Comparison of ENCODE assay signal across 26 mouse cellular contexts in genomic region chr5:24801841-24802624, GRCm38 (mm10). TPM values are rescaled to one million over a fixed set of nuclear protein-coding genes. Genes with fewer than 3 reads are reported as not detected.
DNase-seq lines count a peak whose midpoint lies in the region; ATAC-seq lines count a peak whose summit lies in the region.
"Had no signal": no experiment of that assay in that cellular context is flagged by ENCODE, and none has a peak within 500 bp of the region (broad histone marks: within the 10 kb centered on the region; RNA-seq: fewer than 3 reads in every experiment).

No protein-coding gene starts in this region.

- no peak overlapping the region for H3K9ac ChIP-seq in embryonic facial prominence, embryonic 12.5 days
- H3K9ac ChIP-seq in limb, embryonic 12.5 days (replicated peaks): no peak overlapping the region
- no peak overlapping the region for H3K9ac ChIP-seq in intestine, embryonic 16.5 days (ENCODE audit: low read depth, low read length)
- H3K9ac ChIP-seq: kidney, embryonic 15.5 days; lung, embryonic 15.5 days; midbrain, embryonic 15.5 days; neural tube, embryonic 12.5 days had no signal

- no peak overlapping the region for H3K4me3 ChIP-seq in embryonic facial prominence, embryonic 12.5 days
- no peak overlapping the region for H3K4me3 ChIP-seq in embryonic facial prominence, embryonic 10.5 days
- H3K4me3 ChIP-seq in limb, embryonic 12.5 days (replicated peaks): no peak overlapping the region
- H3K4me3 ChIP-seq in limb, embryonic 10.5 days: no peak overlapping the region
- H3K4me3 ChIP-seq in intestine, embryonic 16.5 days (ENCODE audit: low read length): no peak overlapping the region
- H3K4me3 ChIP-seq: forebrain, embryonic 10.5 days; kidney, embryonic 15.5 days; lung, embryonic 15.5 days; midbrain, embryonic 15.5 days; neural tube, embryonic 12.5 days had no signal

- H3K27me3 ChIP-seq in embryonic facial prominence, embryonic 12.5 days: no peaks in the 10 kb centered on the region
- no peaks in the 10 kb centered on the region for H3K27me3 ChIP-seq in embryonic facial prominence, embryonic 10.5 days (replicated peaks; ENCODE audit: low read depth, poor library complexity, severe bottlenecking)
- H3K27me3 ChIP-seq in limb, embryonic 12.5 days: no peaks in the 10 kb centered on the region
- no peaks in the 10 kb centered on the region for H3K27me3 ChIP-seq in limb, embryonic 10.5 days (ENCODE audit: low read depth, poor library complexity, severe bottlenecking)
- no peaks in the 10 kb centered on the region for H3K27me3 ChIP-seq in intestine, embryonic 16.5 days (replicated peaks; ENCODE audit: control insufficient read depth, insufficient read depth, low read length)
- H3K27me3 ChIP-seq: kidney, embryonic 15.5 days; lung, embryonic 15.5 days; midbrain, embryonic 15.5 days; neural tube, embryonic 12.5 days had no signal

- 0 out of 2 replicates have a peak overlapping the region, but pooled peaks have one; percentile 19 for H3K27ac ChIP-seq in embryonic facial prominence, embryonic 12.5 days
- no peak overlapping the region for H3K27ac ChIP-seq in embryonic facial prominence, embryonic 10.5 days (replicated peaks)
- H3K27ac ChIP-seq in limb, embryonic 12.5 days: 0 out of 2 replicates have a peak overlapping the region, but pooled peaks have one; percentile 26
- H3K27ac ChIP-seq in limb, embryonic 10.5 days: no peak overlapping the region
- 0 out of 2 replicates have a peak overlapping the region, but pooled peaks have one; percentile 1 for H3K27ac ChIP-seq in intestine, embryonic 16.5 days (ENCODE audit: low read length)
- H3K27ac ChIP-seq: forebrain, embryonic 10.5 days; kidney, embryonic 15.5 days; lung, embryonic 15.5 days; midbrain, embryonic 15.5 days; neural tube, embryonic 12.5 days had no signal

- no peak for ATAC-seq in embryonic facial prominence, embryonic 12.5 days (ENCODE audit: insufficient number of reproducible peaks, insufficient read depth, low FRiP score, low TSS enrichment)
- no peak for ATAC-seq in limb, embryonic 12.5 days (ENCODE audit: insufficient number of reproducible peaks, insufficient read depth, low FRiP score, low TSS enrichment, low read depth)
- ATAC-seq in intestine, embryonic 16.5 days: peak; percentile 85
- ATAC-seq in megakaryocyte-erythroid progenitor cell, adult 5-6 weeks (replicated peaks; ENCODE audit: low FRiP score, low TSS enrichment, poor library complexity, severe bottlenecking): peak; percentile 35
- ATAC-seq: forebrain, embryonic 16.5 days; hindbrain, embryonic 16.5 days; midbrain, embryonic 15.5 days had no signal

- no peak for DNase-seq in embryonic facial prominence, embryonic 10.5 days (ENCODE audit: low spot score)
- DNase-seq in limb, embryonic 10.5 days (ENCODE audit: low spot score): no peak
- DNase-seq in right cerebral cortex, adult 2 months (ENCODE audit: low spot score in 2 of 2): no peak
- DNase-seq in retina, postnatal 1 day: no peak
- DNase-seq: adrenal gland, adult 2 months; cerebellum, adult 2 months; cerebellum, postnatal 36 days; embryo, embryonic 11 days; gastrocnemius, postnatal 36 days; kidney, adult 11 months; kidney, postnatal 36 days; lung, postnatal 36 days; thymus, postnatal 14 days had no signal

- WGBS in embryonic facial prominence, embryonic 12.5 days: 75% methylated on average over 6 of the region's 6 CpGs
- 81% methylated on average over 6 of the region's 6 CpGs for WGBS in embryonic facial prominence, embryonic 10.5 days
- WGBS in limb, embryonic 12.5 days: 66% methylated on average over 6 of the region's 6 CpGs
- 74% methylated on average over 6 of the region's 6 CpGs for WGBS in limb, embryonic 10.5 days
- 51% methylated on average over 6 of the region's 6 CpGs for WGBS in intestine, embryonic 16.5 days

- H3K4me1 ChIP-seq in embryonic facial prominence, embryonic 12.5 days: 0 out of 2 replicates have a peak, but pooled peaks cover 3% of the 10 kb centered on the region
- H3K4me1 ChIP-seq in embryonic facial prominence, embryonic 10.5 days: no peaks in the 10 kb centered on the region
- peaks cover 23% of the 10 kb centered on the region for H3K4me1 ChIP-seq in limb, embryonic 12.5 days (replicated peaks)
- H3K4me1 ChIP-seq in limb, embryonic 10.5 days: peaks cover 6% of the 10 kb centered on the region; the same call in 1 of the 2 replicates
- no peaks in the 10 kb centered on the region; the same call in 1 of the 2 replicates for H3K4me1 ChIP-seq in intestine, embryonic 16.5 days (ENCODE audit: control insufficient read depth, insufficient read depth, low read length)
- H3K4me1 ChIP-seq: forebrain, embryonic 10.5 days; kidney, embryonic 15.5 days; lung, embryonic 15.5 days; midbrain, embryonic 15.5 days; neural tube, embryonic 12.5 days had no signal

- peaks cover 50% of the 10 kb centered on the region for H3K36me3 ChIP-seq in embryonic facial prominence, embryonic 12.5 days
- H3K36me3 ChIP-seq in embryonic facial prominence, embryonic 10.5 days (replicated peaks): peaks cover 58% of the 10 kb centered on the region
- H3K36me3 ChIP-seq in limb, embryonic 12.5 days: peaks cover 45% of the 10 kb centered on the region
- H3K36me3 ChIP-seq in limb, embryonic 10.5 days: peaks cover 59% of the 10 kb centered on the region
- H3K36me3 ChIP-seq in intestine, embryonic 16.5 days (ENCODE audit: control insufficient read depth, insufficient read depth, low read length): peaks cover 10% of the 10 kb centered on the region

- no peak overlapping the region for H3K4me2 ChIP-seq in embryonic facial prominence, embryonic 12.5 days (replicated peaks)
- H3K4me2 ChIP-seq in limb, embryonic 12.5 days: no peak overlapping the region
- no peak overlapping the region for H3K4me2 ChIP-seq in intestine, embryonic 16.5 days (ENCODE audit: low read depth, low read length)
- H3K4me2 ChIP-seq: heart, embryonic 11.5 days; kidney, embryonic 15.5 days; lung, embryonic 15.5 days; midbrain, embryonic 15.5 days; neural tube, embryonic 12.5 days had no signal

- H3K9me3 ChIP-seq in embryonic facial prominence, embryonic 12.5 days: no peaks in the 10 kb centered on the region
- H3K9me3 ChIP-seq in embryonic facial prominence, embryonic 10.5 days: no peaks in the 10 kb centered on the region
- no peaks in the 10 kb centered on the region for H3K9me3 ChIP-seq in limb, embryonic 12.5 days
- no peaks in the 10 kb centered on the region for H3K9me3 ChIP-seq in limb, embryonic 10.5 days (replicated peaks)
- no peaks in the 10 kb centered on the region for H3K9me3 ChIP-seq in intestine, embryonic 16.5 days (ENCODE audit: control insufficient read depth, low read length)
- H3K9me3 ChIP-seq: forebrain, embryonic 10.5 days; kidney, embryonic 15.5 days; lung, embryonic 15.5 days; midbrain, embryonic 15.5 days; neural tube, embryonic 12.5 days had no signal

RNA-seq across cellular contexts. Expression of gene Rheb, which starts 40.4 kb away (rescaled TPM):
- 191 and 197 TPM in 2 replicates for polyA plus RNA-seq in embryonic facial prominence, embryonic 12.5 days (2016; fragmentation: Nextera tagmentation; extraction: Ambion mirVana)
- 169 and 178 TPM in 2 replicates for polyA plus RNA-seq in embryonic facial prominence, embryonic 10.5 days (2016; fragmentation: Nextera tagmentation; extraction: Ambion mirVana)
- polyA plus RNA-seq in limb, embryonic 12.5 days (2016; fragmentation: Nextera tagmentation; extraction: Ambion mirVana): 199 and 201 TPM in 2 replicates
- 179 and 186 TPM in 2 replicates for polyA plus RNA-seq in limb, embryonic 10.5 days (2016; fragmentation: Nextera tagmentation; extraction: Ambion mirVana)
- polyA plus RNA-seq in intestine, embryonic 16.5 days (2015; fragmentation: Nextera tagmentation; extraction: Ambion mirVana): 188 and 199 TPM in 2 replicates
- total RNA-seq in megakaryocyte-erythroid progenitor cell, adult 5-6 weeks (2014; fragmentation: Nextera tagmentation): 71.1 and 91.4 TPM in 2 replicates
- total RNA-seq in megakaryocyte-erythroid progenitor cell, adult 5-6 weeks (2017): 42.6 and 55.6 TPM in 2 replicates

RNA-seq across cellular contexts. Expression of gene Crygn, which starts 44.2 kb away (rescaled TPM):
- polyA plus RNA-seq in embryonic facial prominence, embryonic 12.5 days (2016; fragmentation: Nextera tagmentation; extraction: Ambion mirVana): 6.5 and 18.4 TPM in 2 replicates
- polyA plus RNA-seq in embryonic facial prominence, embryonic 10.5 days (2016; fragmentation: Nextera tagmentation; extraction: Ambion mirVana): 0.40 and 1.8 TPM in 2 replicates
- polyA plus RNA-seq in limb, embryonic 12.5 days (2016; fragmentation: Nextera tagmentation; extraction: Ambion mirVana): 1.6 TPM in 1 of 2 replicates, not detected in the other
- polyA plus RNA-seq in limb, embryonic 10.5 days (2016; fragmentation: Nextera tagmentation; extraction: Ambion mirVana): 0.79 and 1.1 TPM in 2 replicates
- polyA plus RNA-seq in intestine, embryonic 16.5 days (2015; fragmentation: Nextera tagmentation; extraction: Ambion mirVana): 1.0 and 1.4 TPM in 2 replicates
- not detected in 2 replicates for total RNA-seq in megakaryocyte-erythroid progenitor cell, adult 5-6 weeks (2014; fragmentation: Nextera tagmentation)
- total RNA-seq in megakaryocyte-erythroid progenitor cell, adult 5-6 weeks (2017): not detected in 2 replicates
- total RNA-seq: left cerebral cortex, postnatal 25 days had no signal
- polyA plus RNA-seq: adrenal gland, adult 2 months; forebrain, embryonic 16.5 days had no signal

Comparison
In these comparisons a context has a peak if more than half of its experiments do, and no peak if none do; other contexts are left out.
1. H3K27ac ChIP-seq: peak in embryonic facial prominence, embryonic 12.5 days (single experiment), limb, embryonic 12.5 days (single experiment) and intestine, embryonic 16.5 days (single experiment); none in embryonic facial prominence, embryonic 10.5 days (single experiment) and limb, embryonic 10.5 days (single experiment).
2. ATAC-seq: peak in intestine, embryonic 16.5 days (single experiment) and megakaryocyte-erythroid progenitor cell, adult 5-6 weeks (single experiment); none in embryonic facial prominence, embryonic 12.5 days (single experiment) and limb, embryonic 12.5 days (single experiment).